Mouse (Mus musculus) hindbrain, embryonic 12.5 days (tissue): ENCODE results near the gene Gm45140. TPM values are rescaled to one million over a fixed set of nuclear protein-coding genes. Genes with fewer than 3 reads are reported as not detected.

Source experiments
- ATAC-seq: fragments of 200-750 bp; cut with Nextera tagmentation; 2 replicates; pipeline ENCODE4 v1.8.0; 2017; ENCODE audit warnings: moderate TSS enrichment; ENCODE audit not compliant: low FRiP score
- H3K27ac ChIP-seq: fragments of 300-500 bp; sonication (generic); 2 replicates; pipeline ENCODE4 v1.5.1; 2016; ENCODE audit warnings: mild to moderate bottlenecking
- H3K27me3 ChIP-seq: fragments of 300-500 bp; sonication (generic); 2 replicates; pipeline ENCODE4 v1.6.1; 2016; ENCODE audit warnings: mild to moderate bottlenecking
- H3K36me3 ChIP-seq: fragments of 300-500 bp; sonication (generic); 2 replicates; pipeline ENCODE4 v1.6.1; 2016; ENCODE audit warnings: mild to moderate bottlenecking
- H3K4me1 ChIP-seq: fragments of 300-500 bp; sonication (generic); 2 replicates; pipeline ENCODE4 v1.6.1; 2016
- H3K4me2 ChIP-seq: fragments of 300-500 bp; sonication (generic); replicated peaks from 2 replicates; pipeline ENCODE4 v1.6.1; 2016; ENCODE audit warnings: mild to moderate bottlenecking
- H3K4me3 ChIP-seq: fragments of 300-500 bp; sonication (generic); 2 replicates; pipeline ENCODE4 v1.5.1; 2016; ENCODE audit warnings: mild to moderate bottlenecking
- H3K9ac ChIP-seq: fragments of 300-500 bp; sonication (generic); 2 replicates; pipeline ENCODE4 v1.6.1; 2016; ENCODE audit warnings: mild to moderate bottlenecking, moderate library complexity
- H3K9me3 ChIP-seq: fragments of 300-500 bp; sonication (generic); replicated peaks from 2 replicates; pipeline ENCODE4 v1.6.1; 2016; ENCODE audit warnings: mild to moderate bottlenecking
- WGBS: fragments of 180-500 bp; shearing (Covaris S2); methylation state at CpG from one replicate; pipeline ENCODE4 v1.1.7; 2016; 5-methylcytosine and 5-hydroxymethylcytosine counted together
- polyA plus RNA-seq: library from polyadenylated mRNA; unstranded; fragments of >200 nt; fragmentation: Nextera tagmentation; extraction: Ambion mirVana; gene quantifications from 2 replicates; pipeline ENCODE4 v1.2.1, GENCODE M21; 2016

Gene Gm45140
- polyA plus RNA-seq, 1 experiment from 2014 or later: 4.1 TPM

GRCm38 (mm10) chr6:87807735-87808440, 27.7 kb downstream of the Gm45140 start:
- no peak overlapping the region for H3K4me2 ChIP-seq
- ATAC-seq: no peak
- peaks cover 3% of the 10 kb centered on the region; the same call in 1 of the 2 replicates for H3K27me3 ChIP-seq
- no peak overlapping the region for H3K9ac ChIP-seq
- H3K4me3 ChIP-seq: no peak overlapping the region
- 88% methylated on average over 4 of the region's 4 CpGs for WGBS
- H3K9me3 ChIP-seq: no peaks in the 10 kb centered on the region
- no peaks in the 10 kb centered on the region for H3K36me3 ChIP-seq
- no peak overlapping the region for H3K27ac ChIP-seq
- peaks cover 6% of the 10 kb centered on the region for H3K4me1 ChIP-seq

GRCm38 (mm10) chr6:87806857-87807256, 28.7 kb downstream of the Gm45140 start:
- Histone ChIP-seq H3K4me1 (peaks cover 6% of the 10 kb centered on the region), H3K27me3 (no peaks in the 10 kb centered on the region), H3K36me3 (no peaks in the 10 kb centered on the region), H3K9me3 (no peaks in the 10 kb centered on the region), H3K4me2 (no peak overlapping the region), H3K9ac (no peak overlapping the region), H3K27ac (no peak overlapping the region), H3K4me3 (no peak overlapping the region)
- no peak for ATAC-seq
- WGBS: 54% methylated on average over 2 of the region's 2 CpGs

- Histone ChIP-seq H3K27ac (no peak overlapping the region), H3K4me3 (no peak overlapping the region), H3K9me3 (no peaks in the 10 kb centered on the region), H3K4me2 (no peak overlapping the region), H3K4me1 (peaks cover 4% of the 10 kb centered on the region), H3K9ac (no peak overlapping the region), H3K36me3 (no peaks in the 10 kb centered on the region), H3K27me3 (no peaks in the 10 kb centered on the region)
- no peak for ATAC-seq
- 82% methylated on average over 2 of the region's 2 CpGs for WGBS
Measured at GRCm38 (mm10) chr6:87806028-87806427, 29.6 kb downstream of the Gm45140 start.

- 94% methylated on average over 7 of the region's 7 CpGs for WGBS
Measured at GRCm38 (mm10) chr6:87805448-87805847, 30.1 kb downstream of the Gm45140 start.

GRCm38 (mm10) chr6:87804886-87805285, 30.7 kb downstream of the Gm45140 start:
- H3K36me3 ChIP-seq: no peaks in the 10 kb centered on the region
- H3K27me3 ChIP-seq: no peaks in the 10 kb centered on the region
- no peaks in the 10 kb centered on the region for H3K9me3 ChIP-seq
- H3K4me1 ChIP-seq: no peaks in the 10 kb centered on the region
- WGBS: 89% methylated on average over 7 of the region's 7 CpGs
- ATAC-seq: no peak
- H3K4me2 ChIP-seq: no peak overlapping the region
- H3K4me3 ChIP-seq: no peak overlapping the region
- no peak overlapping the region for H3K9ac ChIP-seq
- H3K27ac ChIP-seq: no peak overlapping the region

More at GRCm38 (mm10) chr6:87805448-87805847, 30.1 kb downstream of the Gm45140 start:
- ATAC-seq: no peak
- H3K9ac ChIP-seq: no peak overlapping the region
- H3K9me3 ChIP-seq: no peaks in the 10 kb centered on the region
- no peak overlapping the region for H3K4me3 ChIP-seq
- H3K36me3 ChIP-seq: no peaks in the 10 kb centered on the region
- H3K27me3 ChIP-seq: no peaks in the 10 kb centered on the region
- H3K27ac ChIP-seq: no peak overlapping the region
- H3K4me2 ChIP-seq: no peak overlapping the region
- no peaks in the 10 kb centered on the region; the same call in 1 of the 2 replicates for H3K4me1 ChIP-seq

GRCm38 (mm10) chr6:87804036-87804435, 31.6 kb downstream of the Gm45140 start:
- no peak overlapping the region for H3K4me2 ChIP-seq
- WGBS: 94% methylated on average over 1 of the region's 1 CpGs
- H3K4me3 ChIP-seq: no peak overlapping the region
- ATAC-seq: no peak
- no peak overlapping the region for H3K9ac ChIP-seq
- no peak overlapping the region for H3K27ac ChIP-seq
- no peaks in the 10 kb centered on the region for H3K9me3 ChIP-seq
- no peaks in the 10 kb centered on the region for H3K36me3 ChIP-seq
- H3K27me3 ChIP-seq: no peaks in the 10 kb centered on the region
- H3K4me1 ChIP-seq: no peaks in the 10 kb centered on the region

- Histone ChIP-seq H3K27ac (no peak overlapping the region), H3K4me1 (no peaks in the 10 kb centered on the region), H3K27me3 (no peaks in the 10 kb centered on the region), H3K9ac (no peak overlapping the region), H3K36me3 (no peaks in the 10 kb centered on the region), H3K9me3 (no peaks in the 10 kb centered on the region), H3K4me3 (no peak overlapping the region), H3K4me2 (no peak overlapping the region)
- ATAC-seq: no peak
- 91% methylated on average over 7 of the region's 7 CpGs for WGBS
Measured at GRCm38 (mm10) chr6:87802462-87802861, 33.1 kb downstream of the Gm45140 start.

- Histone ChIP-seq H3K27me3 (no peaks in the 10 kb centered on the region), H3K27ac (no peak overlapping the region), H3K4me3 (no peak overlapping the region), H3K9me3 (no peaks in the 10 kb centered on the region), H3K4me1 (0 out of 2 replicates have a peak, but pooled peaks cover 3% of the 10 kb centered on the region), H3K9ac (no peak overlapping the region), H3K4me2 (no peak overlapping the region), H3K36me3 (no peaks in the 10 kb centered on the region)
- no peak for ATAC-seq
- WGBS: 91% methylated on average over 6 of the region's 6 CpGs
Measured at GRCm38 (mm10) chr6:87799576-87799975, 36.0 kb downstream of the Gm45140 start.

GRCm38 (mm10) chr6:87797321-87797720, 38.3 kb downstream of the Gm45140 start:
- Histone ChIP-seq H3K36me3 (peaks cover 5% of the 10 kb centered on the region), H3K27ac (no peak overlapping the region), H3K4me2 (no peak overlapping the region), H3K4me3 (no peak overlapping the region), H3K27me3 (no peaks in the 10 kb centered on the region), H3K9ac (no peak overlapping the region), H3K9me3 (no peaks in the 10 kb centered on the region), H3K4me1 (0 out of 2 replicates have a peak, but pooled peaks cover 3% of the 10 kb centered on the region)
- no peak for ATAC-seq
- 54% methylated on average over 2 of the region's 2 CpGs for WGBS

- no peak overlapping the region for H3K27ac ChIP-seq
- 89% methylated on average over 6 of the region's 6 CpGs for WGBS
- peaks cover 12% of the 10 kb centered on the region for H3K36me3 ChIP-seq
- 0 out of 2 replicates have a peak, but pooled peaks cover 3% of the 10 kb centered on the region for H3K4me1 ChIP-seq
- H3K9ac ChIP-seq: no peak overlapping the region
- H3K9me3 ChIP-seq: no peaks in the 10 kb centered on the region
- no peak overlapping the region for H3K4me2 ChIP-seq
- H3K27me3 ChIP-seq: no peaks in the 10 kb centered on the region
- H3K4me3 ChIP-seq: no peak overlapping the region
- ATAC-seq: no peak
Measured at GRCm38 (mm10) chr6:87796251-87796880, 39.2 kb downstream of the Gm45140 start.

GRCm38 (mm10) chr6:87795385-87796150, 40.0 kb downstream of the Gm45140 start:
- H3K9ac ChIP-seq: no peak overlapping the region
- 55% methylated on average over 6 of the region's 6 CpGs for WGBS
- no peak for ATAC-seq
- H3K4me1 ChIP-seq: 0 out of 2 replicates have a peak, but pooled peaks cover 3% of the 10 kb centered on the region
- no peak overlapping the region for H3K4me3 ChIP-seq
- no peaks in the 10 kb centered on the region for H3K27me3 ChIP-seq
- H3K27ac ChIP-seq: no peak overlapping the region
- H3K36me3 ChIP-seq: peaks cover 12% of the 10 kb centered on the region
- H3K9me3 ChIP-seq: no peaks in the 10 kb centered on the region
- no peak overlapping the region for H3K4me2 ChIP-seq

- Histone ChIP-seq H3K27me3 (no peaks in the 10 kb centered on the region), H3K4me2 (no peak overlapping the region), H3K9me3 (no peaks in the 10 kb centered on the region), H3K36me3 (peaks cover 15% of the 10 kb centered on the region), H3K4me1 (peaks cover 12% of the 10 kb centered on the region), H3K27ac (no peak overlapping the region), H3K4me3 (no peak overlapping the region), H3K9ac (no peak overlapping the region)
- WGBS: 95% methylated on average over 10 of the region's 10 CpGs
- no peak for ATAC-seq
Measured at GRCm38 (mm10) chr6:87793821-87794510, 41.6 kb downstream of the Gm45140 start.
